Mouse (Mus musculus): ENCODE data around the gene Pex16.

- no peak for TF ChIP-seq GATA1 (IDR thresholded peaks at IDR 0.05; ENCODE audit: borderline replicate concordance, low read length)
- no peak for TF ChIP-seq FLI1 (IDR thresholded peaks at IDR 0.05; ENCODE audit: low read length)
Measured at GRCm38 (mm10) chr2:92365568-92365967, 8.9 kb upstream of the Pex16 start.

Data from megakaryocyte, embryonic 14.5 days (primary cell).